Mouse (Mus musculus) heart, embryonic 13.5 days (tissue): Measurements from ENCODE around the gene Rgl3. TPM values are rescaled to one million over a fixed set of nuclear protein-coding genes. Genes with fewer than 3 reads are reported as not detected.
A peak's percentile ranks its signal among the peaks of the same experiment; 100 is the strongest.

ENCODE experiments used
- ATAC-seq: fragments of 200-750 bp; cut with Nextera tagmentation; 2 replicates; pipeline ENCODE4 v1.8.0; 2017; ENCODE audit warnings: moderate TSS enrichment; ENCODE audit not compliant: insufficient number of reproducible peaks, low FRiP score, low TSS enrichment; ENCODE audit errors: extremely low read depth
- H3K27ac ChIP-seq: fragments of 300-500 bp; sonication (generic); replicated peaks from 2 replicates; pipeline ENCODE4 v1.5.1; 2015; ENCODE audit warnings: moderate library complexity, mild to moderate bottlenecking, inconsistent platforms
- H3K27me3 ChIP-seq: fragments of 300-500 bp; sonication (generic); replicated peaks from 2 replicates; pipeline ENCODE4 v1.6.1; 2015; ENCODE audit warnings: mild to moderate bottlenecking, inconsistent platforms
- H3K36me3 ChIP-seq: fragments of 300-500 bp; sonication (generic); 2 replicates; pipeline ENCODE4 v1.6.1; 2015; ENCODE audit warnings: mild to moderate bottlenecking, inconsistent platforms
- H3K4me1 ChIP-seq: fragments of 300-500 bp; sonication (generic); 2 replicates; pipeline ENCODE4 v1.6.1; 2015; ENCODE audit warnings: inconsistent platforms
- H3K4me2 ChIP-seq: fragments of 300-500 bp; sonication (generic); 2 replicates; pipeline ENCODE4 v1.6.1; 2015; ENCODE audit warnings: inconsistent platforms, mild to moderate bottlenecking, moderate library complexity
- H3K4me3 ChIP-seq: fragments of 300-500 bp; sonication (generic); 2 replicates; pipeline ENCODE4 v1.5.1; 2015; ENCODE audit warnings: moderate library complexity, mild to moderate bottlenecking, inconsistent platforms
- H3K9ac ChIP-seq: fragments of 300-500 bp; sonication (generic); 2 replicates; pipeline ENCODE4 v1.6.1; 2015; ENCODE audit warnings: inconsistent platforms, mild to moderate bottlenecking, moderate library complexity
- H3K9me3 ChIP-seq: fragments of 300-500 bp; sonication (generic); 2 replicates; pipeline ENCODE4 v1.6.1; 2016; ENCODE audit warnings: inconsistent platforms
- WGBS: fragments of 180-500 bp; shearing (Covaris S2); methylation state at CpG from one replicate; pipeline ENCODE4 v1.1.7; 2015; ENCODE audit warnings: mixed read lengths; 5-methylcytosine and 5-hydroxymethylcytosine counted together
- polyA plus RNA-seq: library from polyadenylated mRNA; unstranded; fragments of >200 nt; fragmentation: Nextera tagmentation; extraction: Ambion mirVana; gene quantifications from 2 replicates; pipeline ENCODE4 v1.2.1, GENCODE M21; 2015

The Rgl3 gene
- polyA plus RNA-seq, 1 experiment from 2014 or later = 0.71 TPM

DNA sequence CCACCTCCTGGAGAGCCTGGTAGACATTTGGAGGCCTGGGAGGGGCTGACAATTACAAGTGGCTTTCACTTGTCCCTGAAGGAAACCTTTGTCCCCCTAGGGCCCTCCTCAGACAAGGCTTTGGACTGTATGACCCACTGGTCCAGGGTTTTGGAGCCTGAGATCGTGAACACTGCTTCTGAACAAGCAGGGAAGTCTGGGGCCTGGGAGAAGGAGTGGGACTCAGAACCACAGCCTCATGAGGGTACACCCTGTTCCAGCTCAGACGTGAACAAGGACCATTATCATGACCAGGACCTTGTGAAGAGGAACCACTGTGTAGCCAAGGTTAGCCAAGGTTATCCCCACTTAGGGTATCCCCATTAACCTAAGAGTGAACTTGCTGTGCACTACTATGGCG, 60.0 kb downstream of the Rgl3 start:
- no peak for ATAC-seq
- no peak overlapping the region for H3K4me3 ChIP-seq
- peaks cover 25% of the 10 kb centered on the region for H3K4me1 ChIP-seq
- no peak overlapping the region for H3K4me2 ChIP-seq
- 72% methylated on average over 3 of the region's 3 CpGs for WGBS
- H3K27ac ChIP-seq = no peak overlapping the region
- H3K9ac ChIP-seq = no peak overlapping the region
- H3K27me3 ChIP-seq = 0 out of 2 replicates have a peak, but pooled peaks cover 1% of the 10 kb centered on the region
- H3K36me3 ChIP-seq = peaks cover 7% of the 10 kb centered on the region
- no peaks in the 10 kb centered on the region for H3K9me3 ChIP-seq

DNA sequence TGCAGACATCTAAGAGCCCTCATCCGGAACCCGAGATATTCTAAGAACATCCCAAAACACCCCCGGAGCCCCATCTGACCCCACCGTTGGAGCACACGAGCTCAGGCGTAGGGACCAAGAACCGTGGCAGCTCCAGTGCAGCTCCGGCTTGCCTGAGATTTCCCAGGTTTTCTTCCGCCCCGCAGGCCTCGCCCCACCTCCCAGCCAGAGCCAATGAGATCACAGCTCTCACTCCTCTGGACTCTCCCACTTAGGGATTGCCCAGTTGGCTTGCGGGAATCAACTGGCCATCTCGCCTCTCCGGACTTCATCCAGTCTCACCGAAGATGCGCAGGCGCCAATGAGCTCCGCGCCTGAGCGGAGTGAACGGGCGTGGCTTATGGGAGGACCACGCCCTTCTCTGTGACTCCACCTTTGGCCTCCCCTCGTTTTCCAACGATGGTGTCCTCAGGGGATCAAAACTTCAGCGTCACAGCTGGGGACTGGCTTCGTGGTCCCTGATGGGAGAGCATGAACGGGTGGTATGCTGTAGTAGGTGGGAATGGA, 62.0 kb downstream of the Rgl3 start, which contains the start of the genes Ccdc159 and Tmem205:
Ccdc159 (plus strand) TSS at position 264 of the 546 bp plus-strand sequence.
Tmem205 (minus strand) TSS at position 349 of the 546 bp plus-strand sequence.
- H3K4me3 ChIP-seq = peak within 1 kb of the TSS; percentile 60
- H3K4me2 ChIP-seq = peak within 1 kb of the TSS; percentile 71
- peak within 1 kb of the TSS; percentile 74 for H3K27ac ChIP-seq
- peak; percentile 82 for ATAC-seq
- WGBS = under 1% methylated on average over 28 of the region's 28 CpGs
- peaks cover 7% of the 10 kb centered on the region for H3K36me3 ChIP-seq
- no peaks in the 10 kb centered on the region for H3K9me3 ChIP-seq
- H3K27me3 ChIP-seq = no peaks in the 10 kb centered on the region
- H3K9ac ChIP-seq = peak within 1 kb of the TSS; percentile 87
- H3K4me1 ChIP-seq = peaks cover 37% of the 10 kb centered on the region

DNA sequence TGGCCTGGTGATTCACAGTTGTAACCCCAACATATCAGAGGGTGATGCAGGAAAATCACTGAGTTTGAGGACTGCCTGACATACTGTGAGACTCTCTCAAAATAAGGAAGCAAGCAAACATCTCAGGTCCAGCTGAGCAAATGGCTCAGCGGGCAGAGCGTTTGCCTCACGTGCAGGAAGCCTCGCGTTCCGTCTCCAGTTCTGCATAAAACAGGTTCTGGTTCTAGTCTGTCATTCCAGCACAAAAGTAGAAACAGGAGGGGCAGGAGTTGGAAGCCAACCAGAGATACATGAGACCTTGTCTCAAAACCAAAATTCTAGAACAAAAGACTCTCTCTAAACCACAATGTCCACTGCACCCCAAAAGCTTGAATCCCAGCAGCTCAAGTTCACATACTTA, 62.5 kb downstream of the Rgl3 start:
- 1% methylated on average over 6 of the region's 6 CpGs for WGBS
- Histone ChIP-seq H3K4me3 (peak overlapping the region; percentile 60), H3K27me3 (no peaks in the 10 kb centered on the region), H3K36me3 (peaks cover 7% of the 10 kb centered on the region), H3K9ac (peak overlapping the region; percentile 87), H3K4me1 (peaks cover 37% of the 10 kb centered on the region), H3K4me2 (peak overlapping the region; percentile 71), H3K27ac (peak overlapping the region; percentile 74), H3K9me3 (no peaks in the 10 kb centered on the region)
- ATAC-seq = no peak

DNA sequence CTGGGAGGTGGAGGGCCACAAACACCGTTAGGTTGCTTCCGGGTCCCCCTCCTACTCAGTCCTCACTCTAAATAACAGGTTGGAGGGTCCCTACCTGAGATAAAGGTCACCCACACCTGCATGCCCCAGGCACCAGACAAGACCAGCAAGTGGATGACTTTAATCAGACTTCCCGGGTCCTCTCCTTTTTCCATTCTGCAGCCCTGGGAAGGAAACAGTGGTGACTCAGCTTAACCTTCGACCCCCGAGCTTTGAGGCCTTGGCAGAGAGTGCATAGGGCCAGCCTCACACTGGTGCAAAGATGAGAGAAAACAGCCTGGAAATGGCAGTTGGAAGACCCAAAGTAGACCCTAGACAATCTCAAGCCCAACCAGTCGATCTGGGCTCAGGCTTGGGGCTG, 63.1 kb downstream of the Rgl3 start:
- 67% methylated on average over 6 of the region's 6 CpGs for WGBS
- Histone ChIP-seq H3K36me3 (peaks cover 9% of the 10 kb centered on the region), H3K9ac (peak overlapping the region; percentile 87), H3K27me3 (no peaks in the 10 kb centered on the region), H3K9me3 (no peaks in the 10 kb centered on the region), H3K4me2 (peak overlapping the region; percentile 71), H3K4me3 (peak overlapping the region; percentile 60), H3K4me1 (peaks cover 37% of the 10 kb centered on the region), H3K27ac (peak overlapping the region; percentile 74)
- no peak for ATAC-seq

DNA sequence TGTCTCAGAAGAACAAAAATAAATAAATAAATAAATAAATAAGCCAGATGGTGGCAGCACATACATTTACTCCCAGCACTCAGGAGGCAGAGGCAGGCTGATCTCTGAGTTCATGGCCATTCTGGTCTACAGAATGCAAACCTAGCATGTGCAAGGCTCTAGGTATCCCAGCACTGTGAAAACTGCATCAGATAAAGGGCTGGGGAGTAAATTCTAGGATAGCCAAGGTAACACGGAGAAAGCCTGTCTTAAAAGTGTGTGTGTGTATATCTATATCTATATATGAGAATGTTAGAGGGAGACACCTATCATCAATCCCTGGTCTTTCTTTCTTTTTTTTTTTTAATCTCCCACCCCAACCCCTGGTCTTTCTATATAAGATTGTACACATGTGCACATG, 63.7 kb downstream of the Rgl3 start:
- WGBS = 94% methylated on average over 1 of the region's 1 CpGs
- Histone ChIP-seq H3K27ac (no peak overlapping the region), H3K4me1 (peaks cover 37% of the 10 kb centered on the region), H3K9ac (no peak overlapping the region), H3K4me2 (no peak overlapping the region), H3K36me3 (peaks cover 9% of the 10 kb centered on the region), H3K27me3 (no peaks in the 10 kb centered on the region), H3K4me3 (no peak overlapping the region), H3K9me3 (no peaks in the 10 kb centered on the region)
- no peak for ATAC-seq

DNA sequence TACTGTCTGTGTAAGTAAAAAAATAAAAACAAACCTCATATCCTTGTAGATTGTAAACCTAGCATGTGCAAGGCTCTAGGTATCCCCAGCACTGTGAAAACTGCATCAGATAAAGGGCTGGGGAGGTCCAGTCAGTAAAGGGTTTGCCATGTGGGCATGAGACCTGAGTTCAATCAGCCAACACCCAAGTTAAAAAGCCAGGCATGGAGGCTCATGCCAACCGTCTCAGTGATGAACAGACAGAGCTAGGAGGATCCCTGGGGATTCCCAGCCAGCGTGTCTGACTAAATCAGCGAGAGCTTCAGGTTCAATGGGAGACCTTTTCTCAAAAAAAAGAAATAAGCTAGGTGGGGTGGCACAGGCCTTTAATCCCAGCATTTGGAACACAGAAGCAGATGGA, 64.2 kb downstream of the Rgl3 start:
- Histone ChIP-seq H3K27ac (no peak overlapping the region), H3K27me3 (no peaks in the 10 kb centered on the region), H3K4me2 (no peak overlapping the region), H3K9me3 (no peaks in the 10 kb centered on the region), H3K4me3 (no peak overlapping the region), H3K36me3 (peaks cover 9% of the 10 kb centered on the region), H3K9ac (no peak overlapping the region), H3K4me1 (peaks cover 37% of the 10 kb centered on the region)
- ATAC-seq = no peak
- WGBS = 87% methylated on average over 3 of the region's 3 CpGs

DNA sequence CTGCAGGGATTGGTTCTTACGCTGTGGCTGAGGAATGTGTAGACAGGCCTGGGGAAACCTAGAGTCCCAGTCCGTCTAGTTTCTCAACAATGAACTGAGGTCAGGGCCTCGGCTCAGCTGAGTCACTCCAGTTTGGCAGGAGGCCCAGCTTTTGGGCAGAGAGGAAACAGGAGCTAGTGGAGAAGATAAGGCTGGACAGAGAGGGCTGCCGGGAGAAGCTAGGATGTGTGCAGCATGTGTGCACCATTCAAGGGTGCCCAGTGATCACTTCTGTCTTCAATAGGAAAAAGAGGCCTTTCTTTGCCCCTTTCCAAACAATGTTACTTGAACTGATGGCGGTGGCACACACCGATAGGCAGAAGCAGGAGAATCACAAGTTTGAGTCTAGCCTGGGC, 65.2 kb downstream of the Rgl3 start:
- WGBS = 21% methylated on average over 6 of the region's 6 CpGs
- Histone ChIP-seq H3K4me3 (no peak overlapping the region), H3K9ac (no peak overlapping the region), H3K4me2 (peak overlapping the region; percentile 16; the same call in 1 of the 2 replicates), H3K36me3 (peaks cover 9% of the 10 kb centered on the region), H3K27ac (peak overlapping the region; percentile 92), H3K27me3 (no peaks in the 10 kb centered on the region), H3K4me1 (peaks cover 37% of the 10 kb centered on the region), H3K9me3 (no peaks in the 10 kb centered on the region)
- ATAC-seq = peak; percentile 71; the same call in 1 of the 2 replicates

DNA sequence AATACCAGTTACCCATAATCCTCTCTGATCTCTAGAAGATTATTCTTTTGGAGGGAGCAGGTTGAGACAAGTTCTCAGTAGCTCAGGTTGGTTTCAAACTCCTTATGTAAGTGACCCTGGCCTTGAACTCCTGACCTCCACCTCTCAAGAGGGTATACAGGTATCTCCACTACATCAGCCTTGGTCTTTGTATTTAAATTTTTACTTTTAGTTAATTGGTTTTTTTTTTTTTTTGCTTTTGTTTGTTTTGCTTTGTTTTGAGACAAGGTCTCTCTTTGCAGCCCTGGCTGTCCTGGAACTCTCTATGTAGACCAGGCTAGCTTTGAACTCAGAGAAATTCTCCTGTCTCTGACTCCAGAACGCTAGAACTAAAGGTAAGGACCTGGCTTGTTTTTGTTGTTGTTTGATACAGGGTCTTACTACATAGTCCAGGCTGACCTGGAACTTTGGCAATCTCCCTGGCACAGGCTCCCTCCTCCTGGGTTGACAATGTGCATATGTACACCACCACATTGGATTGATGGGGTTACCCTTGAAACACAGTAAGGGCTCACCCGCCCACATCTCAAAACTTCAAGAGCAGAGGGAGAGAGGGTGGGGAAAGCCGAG, 65.7 kb downstream of the Rgl3 start:
- WGBS = 26% methylated on average over 3 of the region's 3 CpGs

DNA sequence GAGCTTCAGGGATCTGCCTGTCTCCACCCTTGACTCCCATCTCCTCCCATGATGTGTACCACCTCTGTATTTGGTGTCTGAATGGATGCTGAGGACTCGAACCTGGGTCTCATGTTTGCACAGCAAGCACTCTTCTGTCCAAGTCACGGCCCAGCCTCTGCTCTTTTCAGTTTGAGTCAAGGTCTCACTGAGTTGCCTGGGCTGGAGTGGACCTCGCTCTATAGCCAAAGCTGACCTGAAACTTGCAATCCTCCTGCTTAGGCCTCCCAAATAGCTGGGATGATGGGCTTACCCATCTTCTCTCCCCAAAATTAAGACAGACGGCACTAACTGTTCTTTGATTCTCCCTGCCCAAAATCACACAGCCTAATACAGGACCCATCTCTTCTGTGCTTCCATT, 66.2 kb downstream of the Rgl3 start:
- no peak for ATAC-seq
- 90% methylated on average over 4 of the region's 4 CpGs for WGBS
- peak overlapping the region; percentile 92 for H3K27ac ChIP-seq

More for the DNA sequence above, 65.7 kb downstream of the Rgl3 start:
- Histone ChIP-seq H3K27ac (peak overlapping the region; percentile 92), H3K9ac (no peak overlapping the region), H3K27me3 (no peaks in the 10 kb centered on the region), H3K4me1 (peaks cover 42% of the 10 kb centered on the region), H3K36me3 (peaks cover 9% of the 10 kb centered on the region), H3K4me2 (no peak overlapping the region), H3K9me3 (no peaks in the 10 kb centered on the region), H3K4me3 (no peak overlapping the region)
- no peak for ATAC-seq

More for the DNA sequence above, 66.2 kb downstream of the Rgl3 start:
- Histone ChIP-seq H3K9me3 (no peaks in the 10 kb centered on the region), H3K36me3 (peaks cover 9% of the 10 kb centered on the region), H3K4me1 (peaks cover 46% of the 10 kb centered on the region), H3K9ac (no peak overlapping the region), H3K27me3 (no peaks in the 10 kb centered on the region), H3K4me2 (no peak overlapping the region), H3K4me3 (no peak overlapping the region)

Other genes starting within 250 kb of the Rgl3 start
- 84.8 and 96.7 TPM in 2 replicates for gene Spc24, start 229.1 kb downstream of the Rgl3 start, polyA plus RNA-seq
- 16.0 and 16.9 TPM in 2 replicates for gene Kank2, start 190.7 kb downstream of the Rgl3 start, polyA plus RNA-seq
- gene Angptl8, start 153.9 kb downstream of the Rgl3 start, polyA plus RNA-seq = 1.6 and 2.3 TPM in 2 replicates
- gene Dock6, start 136.8 kb downstream of the Rgl3 start, polyA plus RNA-seq = 48.4 and 50.3 TPM in 2 replicates
- 8.5 and 9.2 TPM in 2 replicates for gene Rab3d, start 71.3 kb downstream of the Rgl3 start, polyA plus RNA-seq
- 2.6 and 3.2 TPM in 2 replicates for gene Ccdc159, start 62.0 kb downstream of the Rgl3 start, polyA plus RNA-seq
- 41.5 and 47.8 TPM in 2 replicates for gene Tmem205, start 61.9 kb downstream of the Rgl3 start, polyA plus RNA-seq
- 5.1 and 5.2 TPM in 2 replicates for gene Plppr2, start 52.4 kb downstream of the Rgl3 start, polyA plus RNA-seq
- gene Swsap1, start 33.7 kb downstream of the Rgl3 start, polyA plus RNA-seq = 5.1 and 5.7 TPM in 2 replicates
- gene Epor, start 25.9 kb downstream of the Rgl3 start, polyA plus RNA-seq = 7.3 and 8.5 TPM in 2 replicates
- 0.22 and 0.36 TPM in 2 replicates for gene Ccdc151, start 13.2 kb upstream of the Rgl3 start, polyA plus RNA-seq
- gene Prkcsh, start 13.4 kb upstream of the Rgl3 start, polyA plus RNA-seq = 76.9 and 80.6 TPM in 2 replicates
- gene Elavl3, start 62.6 kb upstream of the Rgl3 start, polyA plus RNA-seq = 0.28 and 0.41 TPM in 2 replicates
- gene Gm49318, start 81.8 kb upstream of the Rgl3 start, polyA plus RNA-seq = not detected in 2 replicates
- 9.5 TPM in 2 replicates for gene Zfp653, start 81.9 kb upstream of the Rgl3 start, polyA plus RNA-seq
- 49.5 and 53.7 TPM in 2 replicates for gene Ecsit, start 96.0 kb upstream of the Rgl3 start, polyA plus RNA-seq
- 250 and 292 TPM in 2 replicates for gene Cnn1, start 109.8 kb upstream of the Rgl3 start, polyA plus RNA-seq
- 106 and 125 TPM in 2 replicates for gene Elof1, start 127.7 kb upstream of the Rgl3 start, polyA plus RNA-seq
- 9.0 and 10.9 TPM in 2 replicates for gene Acp5, start 146.3 kb upstream of the Rgl3 start, polyA plus RNA-seq
- 46.0 and 52.0 TPM in 2 replicates for gene Pigyl, start 167.4 kb upstream of the Rgl3 start, polyA plus RNA-seq
- gene Zfp872, start 198.6 kb upstream of the Rgl3 start, polyA plus RNA-seq = 0.08 and 0.24 TPM in 2 replicates
- gene Zfp809, start 236.3 kb upstream of the Rgl3 start, polyA plus RNA-seq = 16.0 and 17.9 TPM in 2 replicates